Mouse (Mus musculus) forebrain, postnatal 0 days (tissue): Measurements from ENCODE around the gene Slc24a4. TPM values are rescaled to one million over a fixed set of nuclear protein-coding genes. Genes with fewer than 3 reads are reported as not detected.

ENCODE experiments used
- ATAC-seq: fragments of 200-750 bp; cut with Nextera tagmentation; 2 replicates; pipeline ENCODE4 v1.8.0; 2017; ENCODE audit warnings: mild to moderate bottlenecking, moderate library complexity
- DNase-seq: peaks from one replicate; pipeline ENCODE4 v3.0.0-alpha.2; 2015
- H3K27ac ChIP-seq: fragments of 300-500 bp; sonication (generic); 2 replicates; pipeline ENCODE4 v1.5.1; 2014; ENCODE audit warnings: low read depth, mild to moderate bottlenecking, antibody characterized with exemption, low read length, moderate library complexity, mixed read lengths
- H3K27me3 ChIP-seq: fragments of 300-500 bp; sonication (generic); 2 replicates; pipeline ENCODE4 v1.6.1; 2014; ENCODE audit warnings: mild to moderate bottlenecking, low read length, mixed read lengths; ENCODE audit not compliant: insufficient read depth
- H3K36me3 ChIP-seq: fragments of 300-500 bp; sonication (generic); 2 replicates; pipeline ENCODE4 v1.6.1; 2014; ENCODE audit warnings: mild to moderate bottlenecking, moderate library complexity; ENCODE audit not compliant: insufficient read depth
- H3K4me1 ChIP-seq: fragments of 300-500 bp; sonication (generic); 2 replicates; pipeline ENCODE4 v1.6.1; 2014; ENCODE audit warnings: antibody characterized with exemption; ENCODE audit not compliant: insufficient read depth
- H3K4me2 ChIP-seq: fragments of 300-500 bp; sonication (generic); 2 replicates; pipeline ENCODE4 v1.6.1; 2014; ENCODE audit warnings: low read depth, mild to moderate bottlenecking, moderate library complexity
- H3K4me3 ChIP-seq: fragments of 300-500 bp; sonication (generic); 2 replicates; pipeline ENCODE4 v1.5.1; 2014; ENCODE audit warnings: low read depth, low read length, mixed read lengths
- H3K9ac ChIP-seq: fragments of 300-500 bp; sonication (generic); 2 replicates; pipeline ENCODE4 v1.6.1; 2014; ENCODE audit warnings: mild to moderate bottlenecking
- H3K9me3 ChIP-seq: fragments of 300-500 bp; sonication (generic); 2 replicates; pipeline ENCODE4 v1.6.1; 2016; ENCODE audit warnings: low read length
- CTCF ChIP-seq: sonication (generic); IDR thresholded peaks from 2 replicates; pipeline ENCODE4 v1.5.1; 2016; ENCODE audit warnings: antibody characterized with exemption, control low read depth, low read depth
- WGBS: fragments of 180-500 bp; shearing (Covaris S2); extraction: QIAGEN DNeasy Blood & Tissue Kit; methylation state at CpG from one replicate; pipeline ENCODE4 v1.1.7; 2014; 5-methylcytosine and 5-hydroxymethylcytosine counted together
- polyA plus RNA-seq: library from polyadenylated mRNA; unstranded; fragments of >200 nt; fragmentation: Nextera tagmentation; extraction: Ambion mirVana; gene quantifications from 2 replicates; pipeline ENCODE4 v1.2.1, GENCODE M21; 2015
- total RNA-seq: library from RNA; depleted of rRNA; stranded (reverse); fragments of >200 nt; gene quantifications from 2 replicates; pipeline ENCODE4 v1.2.3, GENCODE M21; 2014

Slc24a4 gene
- total and polyA plus RNA-seq, 2 experiments from 2014 or later: 2.4 to 5.6 TPM

DNA sequence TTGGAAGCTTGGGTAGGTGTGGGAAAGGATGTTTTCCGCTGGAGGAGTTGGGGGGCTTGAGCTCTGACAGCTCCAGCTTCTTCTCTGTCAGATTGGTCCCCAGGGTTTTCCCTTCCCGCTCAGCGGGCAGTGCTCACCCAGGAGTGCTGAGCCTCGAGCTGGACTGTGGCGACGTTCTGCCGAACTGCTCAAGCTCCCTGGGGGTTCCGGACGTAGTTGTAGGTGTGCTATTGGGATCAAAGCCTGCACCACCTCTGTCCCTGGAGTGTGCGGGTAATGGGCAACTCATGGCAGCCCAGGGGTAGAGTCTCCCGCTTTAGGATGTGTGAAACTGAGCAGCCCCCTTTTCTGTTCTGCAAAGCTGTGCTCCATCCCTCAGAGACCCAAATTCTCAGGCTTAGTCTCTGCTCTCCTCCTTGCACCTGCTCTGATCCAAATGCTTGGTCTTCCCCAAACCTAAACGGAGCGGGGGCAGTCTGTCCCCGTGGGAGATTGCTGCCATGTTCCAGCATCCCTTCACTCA, 1.0 kb downstream of the Slc24a4 start:
- DNase-seq: peak; percentile 9
- H3K4me1 ChIP-seq: peaks cover 10% of the 10 kb centered on the region; the same call in 1 of the 2 replicates
- 0 out of 2 replicates have a peak, but pooled peaks have one; percentile 3 for ATAC-seq
- peak overlapping the region; percentile 100 for H3K4me2 ChIP-seq
- H3K9me3 ChIP-seq: no peaks in the 10 kb centered on the region
- no peaks in the 10 kb centered on the region for H3K36me3 ChIP-seq
- peak overlapping the region; percentile 53 for H3K4me3 ChIP-seq
- no peak for TF ChIP-seq CTCF
- peak overlapping the region; percentile 40; the same call in 1 of the 2 replicates for H3K9ac ChIP-seq
- H3K27me3 ChIP-seq: peaks cover 8% of the 10 kb centered on the region
- 2% methylated on average over 14 of the region's 14 CpGs for WGBS
- H3K27ac ChIP-seq: no peak overlapping the region

DNA sequence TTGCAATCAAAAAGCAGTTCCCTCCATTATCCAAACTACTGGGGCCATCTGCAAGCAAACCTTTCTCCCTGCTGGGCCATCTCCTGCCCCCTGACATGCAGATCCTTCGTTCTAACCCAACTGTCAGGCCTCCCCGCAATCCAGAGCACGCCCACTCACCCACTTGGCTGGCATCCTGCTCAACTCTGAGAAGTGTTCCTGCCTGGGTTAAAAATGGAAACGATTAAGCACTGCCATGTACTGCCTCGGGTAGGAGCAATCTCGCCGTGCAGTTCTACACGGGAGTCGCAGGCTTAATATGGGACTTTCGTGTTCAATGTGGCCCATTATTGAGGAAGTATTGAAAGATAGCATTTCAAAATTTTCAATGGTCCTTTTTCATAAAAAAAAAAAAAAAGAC, 11.2 kb downstream of the Slc24a4 start:
- DNase-seq: no peak

DNA sequence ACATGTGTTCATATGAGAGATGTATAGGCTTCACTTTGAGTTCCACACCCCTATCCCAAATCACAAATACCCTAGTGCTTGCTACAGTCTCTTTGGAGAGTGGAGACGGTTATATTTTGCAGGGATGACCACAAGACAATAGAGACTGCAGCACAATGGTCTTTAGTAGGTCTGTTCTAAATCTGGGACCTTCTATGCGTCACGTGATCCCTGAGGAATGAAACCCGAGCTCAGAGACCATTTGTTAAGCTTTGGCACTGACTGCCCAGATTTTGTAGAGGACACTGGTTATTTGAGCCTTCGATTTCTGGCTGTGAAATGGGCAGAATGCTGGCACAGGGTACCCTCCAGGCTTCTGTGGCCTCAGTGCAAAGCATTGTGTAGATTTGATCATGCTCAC, 12.8 kb downstream of the Slc24a4 start:
- H3K9me3 ChIP-seq: no peaks in the 10 kb centered on the region
- no peak overlapping the region for H3K4me2 ChIP-seq
- no peak overlapping the region for H3K27ac ChIP-seq
- no peak overlapping the region for H3K4me3 ChIP-seq
- DNase-seq: no peak
- H3K4me1 ChIP-seq: no peaks in the 10 kb centered on the region
- no peak for ATAC-seq
- H3K36me3 ChIP-seq: no peaks in the 10 kb centered on the region
- WGBS: 66% methylated on average over 5 of the region's 5 CpGs
- TF ChIP-seq CTCF: no peak
- no peaks in the 10 kb centered on the region for H3K27me3 ChIP-seq
- no peak overlapping the region for H3K9ac ChIP-seq

More for the DNA sequence above, 11.2 kb downstream of the Slc24a4 start:
- Histone ChIP-seq H3K27ac (no peak overlapping the region), H3K36me3 (no peaks in the 10 kb centered on the region), H3K4me2 (no peak overlapping the region), H3K4me1 (no peaks in the 10 kb centered on the region), H3K27me3 (no peaks in the 10 kb centered on the region), H3K9me3 (no peaks in the 10 kb centered on the region), H3K4me3 (no peak overlapping the region), H3K9ac (no peak overlapping the region)
- no peak for ATAC-seq
- WGBS: 76% methylated on average over 10 of the region's 10 CpGs
- no peak for TF ChIP-seq CTCF

DNA sequence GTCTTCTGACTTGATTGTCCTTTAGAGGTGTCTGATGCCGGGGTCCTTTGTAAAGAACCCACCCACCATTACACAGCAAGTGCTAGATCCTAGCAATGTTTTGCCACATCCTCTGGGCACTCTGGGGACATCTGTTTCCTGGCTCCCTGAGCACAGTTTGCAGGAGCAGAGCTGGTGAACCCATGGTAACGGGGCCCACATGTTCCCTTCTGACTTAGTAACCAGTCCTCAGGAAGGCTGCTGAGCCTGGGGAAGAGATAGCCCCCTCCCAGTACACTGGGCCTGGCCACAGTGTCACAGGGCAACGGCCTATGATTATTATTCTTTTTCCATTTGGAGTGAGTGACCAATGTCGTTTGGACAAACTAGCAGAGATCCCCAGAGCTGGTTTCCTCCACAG, 19.1 kb downstream of the Slc24a4 start:
- no peak overlapping the region for H3K4me2 ChIP-seq
- 67% methylated on average over 4 of the region's 4 CpGs for WGBS
- no peaks in the 10 kb centered on the region for H3K4me1 ChIP-seq
- no peaks in the 10 kb centered on the region for H3K27me3 ChIP-seq
- no peak overlapping the region for H3K9ac ChIP-seq
- TF ChIP-seq CTCF: no peak
- no peaks in the 10 kb centered on the region for H3K9me3 ChIP-seq
- H3K4me3 ChIP-seq: no peak overlapping the region
- no peak for ATAC-seq
- H3K27ac ChIP-seq: no peak overlapping the region
- no peak for DNase-seq
- H3K36me3 ChIP-seq: no peaks in the 10 kb centered on the region

DNA sequence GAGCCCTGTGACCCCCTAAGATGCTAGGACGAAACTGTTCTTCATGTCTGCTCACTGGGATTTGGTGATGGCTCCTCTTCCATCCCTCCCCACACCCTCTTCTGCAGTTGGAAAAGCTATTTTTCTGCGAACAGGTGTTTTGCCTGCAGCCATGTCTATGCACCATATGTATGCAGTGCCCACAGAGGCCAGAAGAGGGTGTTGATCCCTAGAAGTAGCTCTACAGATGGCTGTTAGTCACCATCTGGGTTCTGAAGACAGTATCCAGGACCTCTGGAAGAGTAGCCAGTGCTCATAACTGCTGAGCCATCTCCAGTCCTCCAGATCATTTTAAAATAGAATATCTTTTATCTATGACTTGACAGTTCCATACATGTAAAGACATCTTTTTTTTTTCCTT, 20.2 kb downstream of the Slc24a4 start:
- Histone ChIP-seq H3K4me3 (no peak overlapping the region), H3K27ac (no peak overlapping the region), H3K4me2 (no peak overlapping the region), H3K4me1 (no peaks in the 10 kb centered on the region), H3K9ac (no peak overlapping the region), H3K27me3 (no peaks in the 10 kb centered on the region), H3K36me3 (no peaks in the 10 kb centered on the region), H3K9me3 (no peaks in the 10 kb centered on the region)
- WGBS: 86% methylated on average over 2 of the region's 2 CpGs
- TF ChIP-seq CTCF: peak; percentile 34
- no peak for ATAC-seq
- no peak for DNase-seq

DNA sequence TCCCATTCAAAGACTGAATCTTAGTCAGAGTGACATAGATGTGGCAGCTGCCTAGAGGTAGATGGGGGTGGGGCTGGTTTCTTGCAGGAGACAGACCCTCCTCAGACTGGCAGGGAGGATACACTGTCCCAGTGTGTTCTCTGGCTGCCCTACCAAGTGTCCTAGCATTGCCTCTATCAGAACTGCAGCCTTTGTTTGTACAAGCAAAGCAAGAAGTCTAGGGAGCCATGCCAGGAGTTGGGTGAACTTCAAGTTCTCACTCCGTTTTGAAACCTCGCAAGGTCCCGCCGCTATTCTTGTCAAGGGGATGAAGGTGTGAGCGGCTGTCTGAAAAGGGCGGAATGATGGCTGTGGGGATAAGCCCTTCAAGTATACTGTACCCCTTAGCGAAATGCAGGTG, 22.7 kb downstream of the Slc24a4 start:
- 85% methylated on average over 7 of the region's 7 CpGs for WGBS
- DNase-seq (no peak), ATAC-seq (no peak)
- Histone ChIP-seq H3K9ac (no peak overlapping the region), H3K4me2 (no peak overlapping the region), H3K4me3 (no peak overlapping the region), H3K36me3 (no peaks in the 10 kb centered on the region), H3K9me3 (no peaks in the 10 kb centered on the region), H3K4me1 (no peaks in the 10 kb centered on the region), H3K27ac (no peak overlapping the region), H3K27me3 (no peaks in the 10 kb centered on the region)
- TF ChIP-seq CTCF: no peak

DNA sequence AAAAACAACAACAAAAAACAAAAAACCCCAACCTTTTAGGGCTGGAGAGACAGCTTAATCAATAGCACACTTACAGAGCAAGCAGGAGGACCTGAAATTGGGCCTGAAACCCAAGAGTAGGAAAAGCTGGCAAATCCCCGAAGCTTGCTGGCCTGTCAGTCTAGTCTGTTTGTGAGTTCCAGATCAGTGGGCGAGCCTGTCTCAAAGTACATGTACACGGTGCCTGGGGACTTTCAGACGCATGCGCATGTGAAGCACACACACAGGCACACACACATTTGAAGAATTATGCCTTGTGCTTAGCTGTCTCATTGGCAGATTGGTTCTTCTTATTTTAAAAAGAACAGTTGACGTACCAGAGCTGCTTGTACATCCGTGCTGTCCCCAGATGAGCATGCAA, 25.3 kb downstream of the Slc24a4 start:
- Histone ChIP-seq H3K36me3 (no peaks in the 10 kb centered on the region), H3K27ac (no peak overlapping the region), H3K9ac (no peak overlapping the region), H3K27me3 (no peaks in the 10 kb centered on the region), H3K9me3 (no peaks in the 10 kb centered on the region), H3K4me2 (no peak overlapping the region), H3K4me3 (no peak overlapping the region), H3K4me1 (no peaks in the 10 kb centered on the region)
- no peak for DNase-seq
- 85% methylated on average over 7 of the region's 7 CpGs for WGBS
- ATAC-seq: no peak
- no peak for TF ChIP-seq CTCF
